Mouse (Mus musculus): Measurements from ENCODE around the gene Extl1. TPM values are rescaled to one million over a fixed set of nuclear protein-coding genes. Genes with fewer than 3 reads are reported as not detected.

Gene Extl1
- total RNA-seq, 2 experiments from 2014 or later = 3.9 to 4.1 TPM

DNA sequence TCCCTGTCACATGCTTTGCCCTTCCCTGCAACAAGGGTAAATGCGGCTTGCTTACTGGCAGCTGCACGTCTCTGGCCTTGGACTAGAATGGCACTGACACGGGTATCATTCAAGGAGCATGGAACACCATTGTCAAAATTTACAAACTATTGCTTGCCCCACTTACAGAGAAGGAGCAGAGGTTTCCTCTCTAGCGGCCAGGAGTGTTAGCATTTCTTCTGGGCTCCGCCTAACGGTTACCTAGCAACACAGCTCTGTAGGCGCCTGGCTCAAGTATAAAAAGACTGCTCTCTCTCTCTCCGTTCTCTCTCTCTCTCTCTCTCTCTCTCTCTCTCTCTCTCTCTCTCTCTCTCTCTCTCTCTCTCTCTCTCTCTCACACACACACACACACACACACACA, 8.9 kb upstream of the Extl1 start:
- no peak for DNase-seq
- intact Hi-C loops (cut with DNase I) = no loop called here

DNA sequence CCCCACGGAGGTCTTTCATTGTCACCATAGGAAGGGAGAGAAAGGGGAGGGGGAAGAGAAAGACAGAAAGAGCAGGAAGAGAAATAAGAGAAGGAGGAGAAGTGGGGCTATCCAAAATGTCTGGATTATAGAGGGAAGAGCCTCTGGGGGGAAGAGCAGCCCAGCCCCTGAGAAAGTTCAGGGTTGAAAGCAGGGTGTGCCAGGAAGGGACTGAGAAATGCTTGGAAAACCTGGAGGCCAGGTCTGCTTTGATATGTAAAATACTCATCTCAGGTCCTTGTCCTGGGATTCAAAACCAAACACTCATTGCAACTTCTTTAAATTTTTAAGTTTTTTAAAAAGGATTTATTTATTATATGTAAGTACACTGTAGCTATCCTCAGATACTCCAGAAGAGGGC, 8.0 kb upstream of the Extl1 start:
- DNase-seq = no peak
- intact Hi-C loops (cut with DNase I) = no loop called here

DNA sequence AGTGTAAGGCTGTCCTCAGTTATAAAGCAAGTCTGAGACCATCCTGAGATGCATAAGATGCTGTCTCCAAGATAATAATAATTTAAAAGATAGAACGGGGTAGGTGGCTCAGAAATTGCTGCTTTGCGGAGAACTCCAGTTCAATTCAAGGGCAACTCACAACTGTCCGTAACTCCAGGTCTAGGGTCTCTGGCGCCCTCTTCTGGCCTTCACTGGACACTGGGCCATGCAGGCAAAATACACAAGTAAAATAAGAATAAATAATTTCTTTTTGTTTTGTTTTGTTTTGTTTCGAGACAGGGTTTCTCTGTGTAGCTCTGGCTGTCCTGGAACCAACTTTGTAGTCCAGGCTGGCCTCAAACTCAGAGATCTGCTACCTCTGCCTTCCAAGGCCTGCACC, 4.7 kb upstream of the Extl1 start:
- peak; percentile 74 for DNase-seq
- intact Hi-C loops (cut with DNase I) = no loop called here

DNA sequence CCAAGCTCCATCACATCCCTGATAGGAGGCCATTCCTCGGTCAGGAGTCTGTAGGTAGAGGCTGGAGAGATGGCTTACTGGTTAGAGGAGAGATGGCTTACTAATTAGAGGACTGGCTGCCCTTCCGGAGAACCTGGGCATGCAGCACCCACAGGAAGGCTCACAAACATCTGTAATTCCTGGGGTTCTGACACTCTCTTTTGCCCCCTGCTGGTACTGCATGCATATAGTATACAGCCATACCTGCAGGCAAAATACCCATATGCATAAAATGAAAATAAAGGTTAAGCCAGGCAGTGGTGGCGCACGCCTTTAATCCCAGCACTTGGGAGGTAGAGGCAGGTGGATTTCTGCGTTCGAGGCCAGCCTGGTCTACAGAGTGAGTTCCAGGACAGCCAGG, 3.6 kb upstream of the Extl1 start:
- intact Hi-C loops (cut with DNase I) = no loop called here
- no peak for DNase-seq

DNA sequence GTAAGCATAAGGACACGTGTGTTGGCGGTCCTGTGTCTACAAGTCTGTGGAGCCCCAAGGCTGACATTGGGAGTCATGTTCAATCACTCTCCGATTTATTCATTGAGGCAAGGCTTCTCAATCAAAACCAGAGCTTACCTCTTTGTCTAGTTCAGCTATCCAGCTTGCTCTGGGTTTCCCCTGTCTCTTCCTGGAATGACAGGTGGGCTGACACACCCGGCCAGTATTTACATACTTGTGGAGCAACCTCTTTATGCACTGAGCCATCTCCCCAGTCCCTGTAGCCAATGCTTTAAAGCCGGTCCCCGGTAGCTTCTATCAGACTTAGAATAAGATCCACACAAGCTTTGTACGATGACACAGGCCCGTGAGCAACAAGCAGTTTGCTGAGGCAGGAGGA, 4.1 kb downstream of the Extl1 start:
- no peak for DNase-seq
- intact Hi-C loops (cut with DNase I) = no loop called here

DNA sequence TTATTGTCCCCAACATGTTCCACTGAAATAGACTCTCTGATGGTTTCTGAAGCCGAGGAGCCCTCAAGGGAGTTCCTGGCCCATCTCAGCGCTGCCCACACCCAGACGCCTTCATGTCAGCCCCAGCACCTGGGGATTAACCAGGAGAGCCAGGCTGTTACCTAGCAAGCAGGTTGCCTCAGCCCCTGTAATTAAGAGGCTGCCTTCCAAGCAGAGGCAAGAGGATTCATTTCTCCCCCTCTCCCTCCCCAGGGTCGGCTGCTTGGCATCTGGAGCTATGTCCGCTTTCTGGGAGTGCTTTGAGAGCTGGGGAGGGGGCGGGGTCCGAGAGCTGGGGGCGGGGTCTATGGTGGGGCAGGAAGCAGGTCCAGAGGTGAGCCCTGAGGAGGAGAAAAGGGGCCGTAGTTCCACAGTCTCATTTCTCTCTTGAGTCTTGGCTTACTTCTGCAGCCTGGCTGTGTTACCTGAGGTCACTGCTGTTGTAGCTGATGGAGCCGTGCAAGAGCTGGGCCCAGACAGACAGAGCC, 5.5 kb downstream of the Extl1 start:
- DNase-seq = no peak
- intact Hi-C loops (cut with DNase I) = no loop called here

DNA sequence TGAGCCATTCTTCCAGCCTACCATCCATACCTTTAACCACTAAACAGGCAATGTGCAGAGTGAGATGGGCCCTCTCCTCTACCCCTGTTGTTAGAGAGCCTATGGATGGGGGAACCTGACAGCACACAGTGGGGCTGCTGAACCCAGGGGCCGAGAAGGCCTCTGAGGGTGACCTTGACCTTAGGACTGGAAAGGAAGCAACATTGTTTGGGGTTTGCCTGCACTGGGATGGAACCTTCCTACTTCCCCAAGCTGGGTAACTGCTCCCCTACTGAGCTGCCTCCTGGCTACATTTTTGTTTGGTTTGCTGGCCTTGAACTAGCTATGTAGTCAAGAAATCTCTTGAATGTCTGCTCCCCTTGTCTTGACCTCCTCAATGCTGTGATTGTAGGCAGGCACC, 9.3 kb downstream of the Extl1 start:
- DNase-seq = no peak
- intact Hi-C loops (cut with DNase I) = no loop called here

DNA sequence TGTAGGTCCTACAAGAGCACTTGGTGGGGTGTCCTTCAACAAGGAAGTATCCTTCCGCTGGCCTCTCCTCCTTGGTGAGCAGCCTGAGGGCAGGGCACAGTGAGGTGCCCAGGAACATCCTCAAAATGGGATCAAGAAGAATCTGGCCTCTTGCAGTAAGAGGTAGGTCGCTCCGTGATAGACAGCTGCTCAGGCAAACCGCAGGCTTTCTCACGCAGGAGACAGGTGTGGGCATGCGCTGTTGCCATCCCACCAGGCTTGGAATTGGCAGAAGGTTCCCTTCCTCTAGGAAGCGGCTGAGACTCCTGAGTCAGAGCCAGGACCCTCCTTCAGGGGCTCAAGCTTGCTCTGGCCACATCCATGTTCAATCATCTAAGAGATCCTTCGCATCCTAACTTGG, 10.4 kb downstream of the Extl1 start:
- intact Hi-C loops (cut with DNase I) = no loop called here

DNA sequence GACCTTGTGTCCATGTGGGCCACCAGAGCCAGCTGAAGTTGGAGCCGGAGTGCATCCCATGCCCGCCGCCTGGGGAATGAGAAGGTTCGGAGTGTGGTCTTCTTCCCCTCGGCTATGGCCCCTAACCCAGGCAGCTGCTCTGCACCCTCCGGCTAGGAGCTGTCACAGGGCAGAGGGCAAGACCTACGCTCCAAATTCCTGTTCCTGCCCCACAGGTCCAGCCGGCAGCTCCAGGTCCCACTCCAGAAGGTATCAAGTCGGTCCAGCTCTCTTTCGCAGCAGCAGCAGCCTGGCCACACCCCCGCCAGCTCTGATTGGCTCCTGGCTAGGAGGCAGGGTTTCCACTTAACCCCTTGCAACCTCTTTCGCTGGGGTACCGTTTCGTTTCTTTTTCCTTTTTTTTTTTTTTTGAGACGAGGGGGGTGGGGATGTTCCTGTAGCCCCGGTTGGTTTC, 11.3 kb downstream of the Extl1 start:
- DNase-seq = peak; percentile 73
- intact Hi-C loops (cut with DNase I) = no loop called here

More for the DNA sequence above, 10.4 kb downstream of the Extl1 start:
- DNase-seq = no peak

DNA sequence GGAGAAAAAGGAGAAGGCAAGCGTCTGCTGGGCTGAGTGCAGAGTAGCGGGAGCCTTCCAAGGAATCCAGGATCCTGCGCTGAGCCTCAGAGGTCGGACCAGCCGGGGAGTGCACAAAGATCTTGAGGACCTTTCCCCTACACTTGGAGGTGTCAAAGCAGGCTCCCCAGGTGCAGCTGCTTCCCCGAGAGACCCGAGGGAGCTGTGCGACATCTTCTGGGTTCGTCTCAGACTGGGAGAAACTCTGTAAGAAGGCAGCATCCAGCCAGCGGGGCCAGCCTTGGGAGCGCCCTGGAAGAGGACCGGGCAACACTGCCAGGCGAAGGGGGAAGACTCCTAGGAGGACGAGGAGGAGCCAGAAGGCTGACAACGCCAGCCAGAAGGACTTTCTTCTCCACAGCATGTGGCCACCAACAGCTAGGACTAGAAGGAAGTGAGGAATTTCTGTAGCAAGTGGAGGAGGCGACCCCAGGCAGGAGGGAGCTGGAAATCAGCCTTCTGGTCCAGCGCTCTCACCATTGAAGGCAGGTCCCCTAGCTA, 12.3 kb downstream of the Extl1 start:
- no peak for DNase-seq
- intact Hi-C loops (cut with DNase I) = no loop called here

DNA sequence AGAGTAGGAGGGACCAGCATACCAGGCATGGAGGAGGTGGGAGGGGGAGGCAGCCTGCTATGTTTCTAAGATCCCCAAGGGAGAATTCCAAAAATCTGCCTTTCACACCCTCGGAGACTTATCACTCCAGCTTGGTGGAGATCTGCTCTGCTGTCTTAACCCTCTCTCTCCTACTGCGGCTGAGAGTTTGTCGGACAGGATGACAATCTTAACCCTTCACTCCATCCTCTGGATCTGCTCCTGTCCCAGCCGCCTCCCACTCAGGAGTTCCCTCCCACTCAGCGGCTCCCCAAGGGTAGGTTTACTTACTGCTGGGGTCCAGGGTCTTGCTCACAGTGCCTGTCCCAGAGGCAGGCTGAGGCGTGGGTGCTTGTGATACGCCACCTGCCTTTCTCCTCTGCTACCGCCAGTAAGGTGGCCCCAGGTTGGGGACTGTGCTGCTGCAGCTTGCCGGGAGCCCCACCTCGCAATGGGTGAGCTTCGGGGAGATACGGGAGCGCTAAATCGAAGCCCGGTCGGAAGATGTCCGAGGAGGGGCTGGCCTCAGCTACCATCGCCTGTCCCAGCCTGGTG, 12.9 kb downstream of the Extl1 start:
- DNase-seq = no peak
- intact Hi-C loops (cut with DNase I) = no loop called here

DNA sequence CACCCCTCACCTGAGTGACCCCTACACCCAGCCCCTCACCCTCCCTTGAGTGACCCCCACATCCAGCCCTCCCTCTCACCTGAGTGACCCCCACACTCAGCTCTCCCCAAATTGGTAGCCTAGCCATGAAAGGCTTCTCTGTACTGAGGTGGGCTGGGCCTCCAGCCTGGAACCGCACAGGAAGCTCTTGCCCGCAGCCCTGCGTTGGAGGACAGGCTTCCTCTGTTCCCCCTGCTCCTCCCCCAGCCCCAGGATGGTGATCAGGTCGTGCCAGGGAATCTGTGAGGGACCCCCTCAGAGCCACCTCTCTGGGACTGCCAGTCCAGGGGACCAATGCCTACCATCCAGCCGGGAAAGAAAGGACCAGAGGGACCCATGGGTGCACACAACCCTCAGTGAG, 18.4 kb downstream of the Extl1 start:
- DNase-seq = no peak
- intact Hi-C loops (cut with DNase I) = no loop called here

DNA sequence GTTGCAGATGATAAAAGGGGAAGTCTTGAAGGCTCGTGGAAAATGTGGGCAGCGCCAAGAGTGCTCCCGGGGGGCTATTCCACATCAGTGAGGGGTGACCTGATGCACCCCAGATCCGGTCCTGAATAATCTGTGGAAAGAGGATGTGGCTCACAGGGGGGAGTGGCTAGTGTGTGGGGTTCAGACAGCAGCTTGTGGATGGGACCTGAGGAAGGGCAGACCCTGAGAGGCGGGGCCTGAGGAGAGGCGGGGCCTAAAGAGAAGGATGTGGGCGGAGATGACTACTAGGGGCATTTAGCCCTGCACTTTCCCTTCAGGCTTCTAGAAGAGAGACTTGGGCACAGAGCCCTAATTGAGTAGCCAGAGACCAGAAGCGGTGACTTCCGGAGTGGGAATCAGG, 21.1 kb downstream of the Extl1 start:
- intact Hi-C loops (cut with DNase I) = no loop called here
- no peak for DNase-seq

DNA sequence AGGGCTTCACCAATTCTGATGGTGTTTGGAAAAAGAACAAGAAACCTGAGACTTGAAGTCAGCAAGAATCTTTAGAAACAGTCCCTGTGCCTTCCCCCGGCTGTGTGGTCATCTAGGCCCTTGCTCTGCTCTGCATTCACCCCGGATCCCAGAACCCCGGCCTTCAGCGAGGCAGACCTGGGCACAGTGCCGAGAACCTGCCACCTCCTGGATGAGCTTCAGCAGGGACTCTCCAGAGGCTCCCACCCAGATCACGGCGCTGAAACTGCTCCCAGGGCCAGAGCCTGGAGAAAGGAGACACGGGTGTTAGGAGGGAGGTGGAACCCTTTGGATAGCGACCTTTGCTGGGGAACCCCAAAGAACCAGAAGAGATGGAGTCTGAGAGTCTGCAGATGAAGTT, 21.5 kb downstream of the Extl1 start:
- intact Hi-C loops (cut with DNase I) = no loop called here
- no peak for DNase-seq

DNA sequence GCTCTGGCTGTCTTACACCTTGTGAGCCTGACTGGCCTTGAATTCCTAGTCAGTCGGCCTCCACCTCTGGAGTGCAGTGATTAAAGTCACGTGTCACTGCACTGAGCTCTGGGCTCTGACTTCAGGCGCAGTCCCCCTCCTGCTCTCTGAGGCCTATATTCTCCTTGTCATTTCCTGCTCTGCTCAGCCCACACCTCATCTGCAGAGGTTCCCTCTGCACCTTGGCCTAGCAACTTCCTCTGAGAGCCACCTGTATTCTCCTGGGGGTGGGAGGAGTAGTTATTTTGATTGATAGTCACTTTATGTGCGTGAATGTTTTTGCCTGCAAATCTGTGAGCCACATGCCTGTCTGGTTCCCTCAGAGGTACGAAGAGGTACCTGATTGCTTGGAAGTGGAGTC, 22.4 kb downstream of the Extl1 start:
- DNase-seq = no peak
- intact Hi-C loops (cut with DNase I) = no loop called here

DNA sequence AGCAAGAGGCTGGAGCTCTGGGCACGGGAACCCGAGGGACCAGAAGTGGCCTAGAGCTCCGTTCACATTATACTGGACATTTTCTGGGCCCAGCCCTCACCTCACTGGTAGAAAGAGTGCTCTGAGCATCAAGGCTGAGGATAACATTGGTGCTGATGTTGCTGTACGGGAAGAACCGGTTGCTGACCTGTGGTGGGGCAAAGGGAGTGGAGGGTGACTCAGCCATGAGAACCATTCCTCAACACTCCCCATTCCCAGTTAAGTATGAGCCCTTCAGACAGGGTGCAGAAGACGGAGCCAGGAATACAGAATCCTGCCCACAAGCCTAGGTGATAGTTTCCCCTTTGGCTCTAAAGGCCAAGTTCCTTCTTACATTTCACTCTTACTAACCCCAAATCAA, 24.0 kb downstream of the Extl1 start:
- DNase-seq = no peak
- intact Hi-C loops (cut with DNase I) = no loop called here

DNA sequence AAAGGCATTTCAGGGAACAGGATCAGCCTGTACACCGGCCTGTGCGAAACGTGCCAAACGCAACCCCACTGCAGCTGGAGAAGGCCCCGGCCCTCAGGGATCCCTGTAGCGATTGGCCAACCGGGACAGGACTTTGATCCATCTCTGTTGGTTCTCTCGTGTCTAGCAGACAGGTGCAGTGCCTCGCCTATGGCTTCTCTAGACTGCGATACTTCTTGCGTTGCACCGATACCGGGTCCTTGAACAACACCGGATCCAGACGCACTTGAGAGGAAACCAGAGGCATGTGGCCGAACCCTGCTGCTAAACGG, 26.2 kb downstream of the Extl1 start:
- intact Hi-C loops (cut with DNase I) = no loop called here
- no peak for DNase-seq

DNA sequence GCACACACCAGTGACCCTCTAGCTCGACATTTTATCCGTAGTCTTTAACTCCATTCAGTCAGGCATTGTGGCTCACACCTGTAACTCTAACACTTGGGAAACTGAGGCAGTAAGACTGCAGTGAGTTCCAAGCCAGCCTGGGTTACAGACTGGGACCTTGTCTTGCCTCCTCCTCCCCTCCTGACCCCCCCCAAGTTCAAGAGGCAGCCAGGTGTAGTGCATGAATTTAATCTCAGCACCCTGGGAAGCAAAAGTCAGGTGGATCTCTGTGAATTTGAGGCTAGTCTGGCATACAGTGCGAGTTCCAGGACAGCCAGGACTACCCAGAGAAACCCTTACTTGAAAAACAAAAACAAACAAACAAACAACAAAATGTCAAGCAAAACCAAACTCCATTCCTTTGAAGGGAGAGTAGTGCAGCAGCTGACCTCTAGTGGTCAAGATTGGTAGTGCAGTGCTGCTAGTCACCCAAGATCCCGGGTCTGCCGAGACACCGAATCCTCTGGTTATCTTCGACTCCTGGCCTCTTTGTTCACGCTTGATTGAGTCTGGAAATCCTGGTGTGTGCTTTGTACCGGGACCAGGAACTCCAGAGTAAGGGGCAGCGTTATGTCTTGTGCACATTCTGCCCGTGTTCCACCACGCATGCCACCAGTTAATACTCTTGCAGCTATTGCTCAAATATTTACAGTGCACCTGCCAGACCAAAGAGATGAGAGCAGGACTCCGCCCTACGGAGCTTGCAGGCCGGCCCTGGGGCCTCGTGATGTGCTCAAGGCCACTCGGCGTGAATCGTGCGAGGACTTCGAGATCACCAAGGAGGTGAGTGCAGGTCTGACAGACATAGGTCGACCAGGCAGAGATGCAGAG, 26.8 kb downstream of the Extl1 start:
- DNase-seq = peak; percentile 76
- intact Hi-C loops (cut with DNase I) = no loop called here

DNA sequence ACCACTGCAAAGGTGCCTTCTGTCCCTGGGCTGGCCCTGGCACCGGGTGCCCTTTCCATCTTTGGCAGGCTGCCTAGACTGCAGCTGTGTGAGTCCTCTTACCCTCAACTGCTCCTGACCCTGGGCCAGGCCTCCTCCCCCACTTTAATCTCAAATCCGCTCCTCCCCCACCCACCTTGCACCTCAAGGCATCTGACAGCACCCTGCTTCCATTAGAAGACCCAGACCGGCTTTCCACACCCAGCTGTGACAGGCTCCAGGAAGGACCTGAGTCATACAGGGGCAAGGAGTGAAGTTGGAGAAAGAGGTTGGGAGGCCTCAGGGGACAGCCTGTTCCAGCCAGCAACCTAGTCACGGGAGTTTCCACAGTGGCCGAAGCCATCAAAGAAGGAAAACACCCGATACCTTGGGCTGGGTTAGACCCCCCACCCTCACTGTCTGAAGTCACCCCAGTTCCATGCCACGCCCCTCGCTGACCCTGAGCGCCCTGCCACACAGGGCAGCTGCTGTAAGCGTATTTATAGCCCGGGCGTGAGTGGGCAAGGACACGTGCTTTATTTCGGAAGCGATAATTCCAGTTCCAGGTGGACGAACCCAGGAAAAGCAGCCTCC, 27.7 kb downstream of the Extl1 start:
- intact Hi-C loops (cut with DNase I) = no loop called here
- peak; percentile 64 for DNase-seq

DNA sequence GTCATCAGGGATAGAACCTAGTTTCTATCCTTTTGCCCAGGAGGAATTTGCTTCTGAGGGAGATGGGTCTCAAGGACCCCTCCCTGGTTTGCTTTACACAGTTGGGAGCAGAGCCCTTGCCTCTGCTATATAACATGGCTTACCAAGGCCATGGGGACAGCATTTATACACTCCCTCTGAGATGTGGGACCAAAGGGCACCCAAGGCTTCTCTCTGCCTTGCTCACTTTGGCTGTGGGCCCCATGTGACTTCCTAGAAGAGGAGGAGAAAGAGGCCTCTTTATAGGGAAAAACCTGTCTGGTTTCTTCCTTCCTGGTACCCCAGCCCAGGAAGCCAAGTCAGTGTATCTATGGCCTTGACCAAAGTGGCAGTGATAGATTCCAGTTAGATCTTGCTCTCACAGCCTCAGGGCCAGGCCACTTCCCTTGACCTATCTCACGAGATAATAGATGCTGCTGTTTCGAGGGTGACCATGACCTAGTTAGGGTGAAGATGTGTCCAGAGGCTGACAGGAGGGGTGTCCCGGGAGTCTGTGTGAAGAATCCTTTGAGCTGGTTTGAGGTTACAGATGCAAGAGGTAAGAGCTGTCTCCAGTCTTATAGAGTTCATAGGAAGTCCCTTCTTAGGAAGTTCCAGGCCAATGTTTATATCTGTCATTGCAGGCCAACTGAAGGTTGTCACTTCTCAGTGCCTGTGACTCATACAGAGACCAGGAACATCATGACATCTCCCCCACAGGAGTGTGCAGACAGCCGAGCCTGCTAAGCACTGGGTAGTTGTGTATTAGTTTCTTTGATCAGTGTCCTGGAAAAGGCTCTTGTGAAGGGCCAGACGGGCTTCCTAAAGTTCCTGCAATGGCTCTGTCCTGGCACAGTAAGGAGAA, 29.9 kb downstream of the Extl1 start:
- intact Hi-C loops (cut with DNase I) = no loop called here
- DNase-seq = no peak

DNA sequence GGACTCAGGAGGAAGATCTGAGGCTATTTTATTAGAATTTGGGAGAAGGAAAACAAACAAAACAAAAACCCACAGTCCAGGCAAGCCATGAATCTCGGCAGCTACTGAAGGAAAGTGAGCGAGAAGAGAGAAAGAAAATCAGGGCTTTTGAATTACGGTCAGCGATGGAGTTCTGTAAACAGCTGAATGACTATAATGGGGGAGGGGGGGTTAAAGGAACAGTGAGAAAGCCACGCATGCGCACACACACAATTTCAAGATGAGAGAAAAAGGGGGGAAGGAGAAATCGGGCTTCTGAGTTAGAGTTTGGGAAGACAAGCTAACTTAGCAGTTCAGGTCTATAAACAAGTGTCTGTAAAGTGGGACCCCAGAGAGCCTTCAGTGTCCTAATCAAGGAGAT, 30.7 kb downstream of the Extl1 start:
- intact Hi-C loops (cut with DNase I) = no loop called here
- no peak for DNase-seq
